Mouse (Mus musculus): ENCODE data around the gene Zfp609.
"Not testable (repeated sequence)": the region's sequence is repeated elsewhere in the genome, so short reads cannot be mapped to it uniquely, and the experiment has no call there.

The Zfp609 gene

GRCm38 (mm10) chr9:65675461-65676357, 151.7 kb downstream of the Zfp609 start:
- no peak for DNase-seq (ENCODE audit: low spot score in 2 of 2)

GRCm38 (mm10) chr9:65672996-65673395, 154.4 kb downstream of the Zfp609 start:
- no peak for DNase-seq (ENCODE audit: low spot score in 2 of 2)

- DNase-seq (ENCODE audit: low spot score in 2 of 2): no peak
Observed at GRCm38 (mm10) chr9:65671431-65671931, 155.9 kb downstream of the Zfp609 start.

GRCm38 (mm10) chr9:65667701-65668100, 159.7 kb downstream of the Zfp609 start, which contains the start of gene Oaz2:
Gene Oaz2, plus strand, starts transcription at chr9:65668001.
- no peak for DNase-seq (ENCODE audit: low spot score in 2 of 2)

- DNase-seq (ENCODE audit: low spot score in 2 of 2): peak; percentile 23 to 74
Observed at GRCm38 (mm10) chr9:65666042-65666441, 161.3 kb downstream of the Zfp609 start.

- DNase-seq (ENCODE audit: low spot score in 2 of 2): peak; percentile 41 to 69
Observed at GRCm38 (mm10) chr9:65664163-65664562, 163.2 kb downstream of the Zfp609 start.

GRCm38 (mm10) chr9:65661493-65661892, 165.9 kb downstream of the Zfp609 start:
- no peak for DNase-seq (ENCODE audit: low spot score in 2 of 2)

- DNase-seq (ENCODE audit: low spot score in 2 of 2): no peak
Observed at GRCm38 (mm10) chr9:65661029-65661428, 166.3 kb downstream of the Zfp609 start.

- no peak for DNase-seq (ENCODE audit: low spot score in 2 of 2)
Observed at GRCm38 (mm10) chr9:65657218-65657617, 170.1 kb downstream of the Zfp609 start.

GRCm38 (mm10) chr9:65655540-65655939, 171.8 kb downstream of the Zfp609 start:
- no peak for DNase-seq (ENCODE audit: low spot score in 2 of 2)

GRCm38 (mm10) chr9:65654700-65655237, 172.6 kb downstream of the Zfp609 start:
- no peak for DNase-seq (ENCODE audit: low spot score in 2 of 2)

GRCm38 (mm10) chr9:65653741-65654140, 173.6 kb downstream of the Zfp609 start:
- DNase-seq (ENCODE audit: low spot score in 2 of 2): no peak

- DNase-seq (ENCODE audit: low spot score in 2 of 2): not testable (repeated sequence)
Observed at GRCm38 (mm10) chr9:65651957-65652356, 175.4 kb downstream of the Zfp609 start.

- no peak for DNase-seq (ENCODE audit: low spot score in 2 of 2)
Observed at GRCm38 (mm10) chr9:65649997-65650396, 177.4 kb downstream of the Zfp609 start.

- DNase-seq (ENCODE audit: low spot score in 2 of 2): no peak
Observed at GRCm38 (mm10) chr9:65648730-65649129, 178.6 kb downstream of the Zfp609 start.

GRCm38 (mm10) chr9:65646782-65647181, 180.6 kb downstream of the Zfp609 start:
- DNase-seq (ENCODE audit: low spot score in 2 of 2): no peak

GRCm38 (mm10) chr9:65645984-65646383, 181.4 kb downstream of the Zfp609 start:
- no peak for DNase-seq (ENCODE audit: low spot score in 2 of 2)

- DNase-seq (ENCODE audit: low spot score in 2 of 2): no peak
Observed at GRCm38 (mm10) chr9:65644960-65645359, 182.4 kb downstream of the Zfp609 start.

GRCm38 (mm10) chr9:65642546-65642945, 184.8 kb downstream of the Zfp609 start:
- DNase-seq (ENCODE audit: low spot score in 2 of 2): no peak

All from thymus, postnatal 10 days (tissue).